Mouse (Mus musculus): Measurements from ENCODE around the gene Plekhj1. TPM values are rescaled to one million over a fixed set of nuclear protein-coding genes. Genes with fewer than 3 reads are reported as not detected.

Gene Plekhj1
- polyA plus RNA-seq, 1 experiment from 2014 or later, result 59.9 TPM

GRCm38 (mm10) chr10:80794750-80795149 is 3.7 kb downstream of the Plekhj1 start:
- Histone ChIP-seq H3K4me3 (ENCODE audit: low read depth, low read length) (no peak overlapping the region), H3K27ac (ENCODE audit: low read length) (no peak overlapping the region), H3K4me1 (ENCODE audit: insufficient read depth, low read depth, low read length) (peaks cover 16% of the 10 kb centered on the region), H3K27me3 (replicated peaks; ENCODE audit: insufficient read depth, low read length) (no peaks in the 10 kb centered on the region), H3K9me3 (ENCODE audit: low read length) (no peaks in the 10 kb centered on the region), H3K9ac (replicated peaks; ENCODE audit: low read depth) (no peak overlapping the region), H3K36me3 (ENCODE audit: insufficient read depth, low read length) (peaks cover 23% of the 10 kb centered on the region; the same call in 1 of the 2 replicates), H3K4me2 (replicated peaks; ENCODE audit: low read depth, low read length) (no peak overlapping the region)
- WGBS, result 86% methylated on average over 8 of the region's 8 CpGs
- TF ChIP-seq EP300 (IDR thresholded peaks at IDR 0.05) (no peak), CTCF (IDR thresholded peaks at IDR 0.05) (no peak)
- DNase-seq (ENCODE audit: low spot score), result no peak
- no peak for ATAC-seq

- Histone ChIP-seq H3K36me3 (ENCODE audit: insufficient read depth, low read length) (peaks cover 30% of the 10 kb centered on the region), H3K4me1 (ENCODE audit: insufficient read depth, low read depth, low read length) (peaks cover 9% of the 10 kb centered on the region; the same call in 1 of the 2 replicates), H3K4me3 (ENCODE audit: low read depth, low read length) (no peak overlapping the region), H3K27ac (ENCODE audit: low read length) (no peak overlapping the region), H3K27me3 (replicated peaks; ENCODE audit: insufficient read depth, low read length) (no peaks in the 10 kb centered on the region), H3K9me3 (ENCODE audit: low read length) (no peaks in the 10 kb centered on the region), H3K9ac (replicated peaks; ENCODE audit: low read depth) (no peak overlapping the region), H3K4me2 (replicated peaks; ENCODE audit: low read depth, low read length) (no peak overlapping the region)
- ATAC-seq, result no peak
- DNase-seq (ENCODE audit: low spot score), result no peak
- WGBS, result 80% methylated on average over 4 of the region's 4 CpGs
- TF ChIP-seq CTCF (IDR thresholded peaks at IDR 0.05) (no peak), EP300 (IDR thresholded peaks at IDR 0.05) (no peak)
Observed at GRCm38 (mm10) chr10:80793803-80794202, 4.6 kb downstream of the Plekhj1 start.

- no peak for TF ChIP-seq CTCF (IDR thresholded peaks at IDR 0.05)
- no peak for TF ChIP-seq EP300 (IDR thresholded peaks at IDR 0.05)
- no peak for ATAC-seq
- H3K4me2 ChIP-seq (replicated peaks; ENCODE audit: low read depth, low read length), result no peak overlapping the region
- no peaks in the 10 kb centered on the region for H3K9me3 ChIP-seq (ENCODE audit: low read length)
- H3K9ac ChIP-seq (replicated peaks; ENCODE audit: low read depth), result no peak overlapping the region
- no peaks in the 10 kb centered on the region for H3K27me3 ChIP-seq (replicated peaks; ENCODE audit: insufficient read depth, low read length)
- no peak overlapping the region for H3K27ac ChIP-seq (ENCODE audit: low read length)
- DNase-seq (ENCODE audit: low spot score), result no peak
- H3K4me3 ChIP-seq (ENCODE audit: low read depth, low read length), result no peak overlapping the region
- H3K4me1 ChIP-seq (ENCODE audit: insufficient read depth, low read depth, low read length), result peaks cover 9% of the 10 kb centered on the region; the same call in 1 of the 2 replicates
- peaks cover 36% of the 10 kb centered on the region for H3K36me3 ChIP-seq (ENCODE audit: insufficient read depth, low read length)
- 87% methylated on average over 13 of the region's 13 CpGs for WGBS
Observed at GRCm38 (mm10) chr10:80793033-80793784, 5.2 kb downstream of the Plekhj1 start.

- 66% methylated on average over 41 of the region's 41 CpGs for WGBS
- Histone ChIP-seq H3K4me1 (ENCODE audit: insufficient read depth, low read depth, low read length) (peaks cover 9% of the 10 kb centered on the region; the same call in 1 of the 2 replicates), H3K9ac (replicated peaks; ENCODE audit: low read depth) (no peak overlapping the region), H3K4me3 (ENCODE audit: low read depth, low read length) (no peak overlapping the region), H3K4me2 (replicated peaks; ENCODE audit: low read depth, low read length) (no peak overlapping the region), H3K36me3 (ENCODE audit: insufficient read depth, low read length) (peaks cover 41% of the 10 kb centered on the region), H3K27ac (ENCODE audit: low read length) (no peak overlapping the region), H3K9me3 (ENCODE audit: low read length) (no peaks in the 10 kb centered on the region), H3K27me3 (replicated peaks; ENCODE audit: insufficient read depth, low read length) (no peaks in the 10 kb centered on the region)
- DNase-seq (ENCODE audit: low spot score) (no peak), ATAC-seq (no peak)
- TF ChIP-seq EP300 (IDR thresholded peaks at IDR 0.05), result no peak
- no peak for TF ChIP-seq CTCF (IDR thresholded peaks at IDR 0.05)
Observed at GRCm38 (mm10) chr10:80792175-80793032, 6.0 kb downstream of the Plekhj1 start.

DNA sequence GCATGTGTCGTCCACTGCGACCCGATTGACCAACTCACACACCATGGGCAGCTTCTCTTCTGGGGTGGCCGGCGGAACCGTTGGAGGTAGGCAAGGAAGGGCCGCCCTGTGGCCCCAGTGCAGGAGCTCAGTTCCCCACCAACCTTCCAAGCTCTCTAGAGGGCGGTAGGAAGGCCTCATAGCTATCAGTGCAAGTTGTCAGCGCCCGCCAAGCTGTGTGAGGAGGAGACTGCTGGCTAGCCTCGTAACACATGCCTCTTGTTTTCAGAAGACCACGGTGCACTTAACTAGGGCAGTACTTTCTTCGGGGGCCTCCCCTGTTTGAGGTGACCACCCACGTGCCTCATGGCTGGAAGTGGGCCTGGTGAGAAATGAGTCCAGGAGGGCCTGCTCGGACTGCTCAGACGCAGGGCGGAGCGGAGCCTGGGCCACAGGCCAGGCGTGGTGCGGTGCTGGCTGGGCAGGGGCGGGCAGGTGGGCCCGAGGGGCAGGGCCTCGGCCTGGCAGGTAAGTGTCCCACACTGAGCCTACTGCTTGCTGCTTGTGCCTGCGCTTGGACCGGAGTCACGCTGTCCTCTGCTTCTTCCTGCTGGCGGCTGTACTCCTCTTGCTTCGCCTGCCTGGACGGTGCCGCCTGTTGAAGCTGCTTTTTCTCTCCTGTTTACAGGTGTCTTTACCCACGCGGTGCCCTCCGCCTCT is 6.8 kb downstream of the Plekhj1 start:
- 77% methylated on average over 33 of the region's 33 CpGs for WGBS
- no peaks in the 10 kb centered on the region for H3K9me3 ChIP-seq (ENCODE audit: low read length)
- ATAC-seq (no peak), DNase-seq (ENCODE audit: low spot score) (no peak)
- H3K9ac ChIP-seq (replicated peaks; ENCODE audit: low read depth), result no peak overlapping the region
- H3K4me1 ChIP-seq (ENCODE audit: insufficient read depth, low read depth, low read length), result peaks cover 3% of the 10 kb centered on the region; the same call in 1 of the 2 replicates
- no peaks in the 10 kb centered on the region for H3K27me3 ChIP-seq (replicated peaks; ENCODE audit: insufficient read depth, low read length)
- H3K27ac ChIP-seq (ENCODE audit: low read length), result no peak overlapping the region
- no peak overlapping the region for H3K4me2 ChIP-seq (replicated peaks; ENCODE audit: low read depth, low read length)
- no peak for TF ChIP-seq CTCF (IDR thresholded peaks at IDR 0.05)
- no peak for TF ChIP-seq EP300 (IDR thresholded peaks at IDR 0.05)
- peaks cover 44% of the 10 kb centered on the region for H3K36me3 ChIP-seq (ENCODE audit: insufficient read depth, low read length)
- no peak overlapping the region for H3K4me3 ChIP-seq (ENCODE audit: low read depth, low read length)

All from lung, postnatal 0 days (tissue).